Mouse (Mus musculus) heart, adult 2 months (tissue): Measurements from ENCODE around the gene Nub1.

ENCODE experiments used
- CTCF ChIP-seq: fragments of 200-600 bp; IDR thresholded peaks from 2 replicates; pipeline ENCODE4 v1.8.1; 2022; ENCODE audit warnings: antibody characterized with exemption, mild to moderate bottlenecking, moderate library complexity
- EP300 ChIP-seq: fragments of 200-500 bp; IDR thresholded peaks from 2 replicates; pipeline ENCODE4 v1.6.1; 2011; ENCODE audit warnings: low read depth, low read length, control low read depth; ENCODE audit not compliant: insufficient read depth
- POLR2A ChIP-seq: fragments of 200-500 bp; IDR thresholded peaks from 2 replicates; pipeline ENCODE4 v1.6.1; 2011; ENCODE audit warnings: mild to moderate bottlenecking, low read depth, low read length, control low read depth; ENCODE audit not compliant: insufficient read depth

GRCm38 (mm10) chr5:24730488-24730871, 45.1 kb downstream of the Nub1 start, which contains the start of gene Wdr86:
- TF ChIP-seq POLR2A (no peak), EP300 (no peak), CTCF (no peak)
